Mouse (Mus musculus) hematopoietic stem cell, adult 5-6 weeks (primary cell): ENCODE measurements around the gene Gm11937. TPM values are rescaled to one million over a fixed set of nuclear protein-coding genes. Genes with fewer than 3 reads are reported as not detected.
"Not testable (repeated sequence)": the region's sequence is repeated elsewhere in the genome, so short reads cannot be mapped to it uniquely, and the experiment has no call there.

Experiments
- ATAC-seq, 2 experiments: fragments of 125-278 bp in 1 of 2; replicated peaks in 1 of 2; 2 replicates each; pipeline ENCODE4 v1.8.0; 2016 to 2017; ENCODE audit warnings: inconsistent platforms in 2 of 2, mild to moderate bottlenecking in 2 of 2, moderate number of reproducible peaks in 2 of 2, low read depth in 1 of 2, moderate TSS enrichment in 1 of 2; ENCODE audit not compliant: low FRiP score in 2 of 2, poor library complexity in 2 of 2, severe bottlenecking in 2 of 2, insufficient read depth in 1 of 2, low TSS enrichment in 1 of 2
- total RNA-seq: library from RNA; stranded (forward); fragments of 172-1452, 232-1000 nt; gene quantifications from 2 replicates; pipeline ENCODE4 v1.2.3, GENCODE M21; 2017

Gm11937 gene
- not detected in 2 replicates for total RNA-seq

- ATAC-seq: not testable (repeated sequence)
These were observed at the start of gene Gm11937 for GRCm38 (mm10) chr11:99610089-99610488. TSS of gene Gm11937 (minus strand) at chr11:99610189.

GRCm38 (mm10) chr11:99659256-99659655 lies 49.3 kb upstream of the Gm11937 start:
- ATAC-seq: no peak

- ATAC-seq: not testable (repeated sequence)
These were observed 48.5 kb upstream of the Gm11937 start, which contains the start of gene Gm11563 for GRCm38 (mm10) chr11:99658467-99659010. TSS of gene Gm11563 (minus strand) at chr11:99658960.

GRCm38 (mm10) chr11:99657051-99657450 lies 47.1 kb upstream of the Gm11937 start:
- ATAC-seq: no peak

DNA sequence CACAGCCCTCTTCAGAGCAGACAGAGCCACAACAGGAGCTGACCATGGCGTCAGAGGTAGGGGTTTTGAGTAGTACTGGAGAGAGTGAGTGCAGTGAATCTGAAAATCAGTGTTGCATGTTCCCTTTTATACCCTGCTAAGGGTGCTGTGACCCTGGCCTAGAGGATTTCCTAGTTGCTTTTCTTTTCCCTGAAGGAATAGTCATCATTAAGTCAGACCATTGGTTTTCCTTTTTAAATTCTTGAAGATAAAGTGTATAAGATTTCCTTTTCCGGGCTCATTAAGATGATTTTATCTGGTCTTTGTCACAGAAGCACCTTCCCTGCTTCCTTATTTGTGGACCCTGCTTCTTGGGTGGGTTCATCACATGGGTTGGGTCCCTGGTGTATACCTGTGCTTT lies 40.1 kb upstream of the Gm11937 start, which contains the start of gene Gm11555:
Gene Gm11555, minus strand, starts transcription at position 101 of the 400 bp plus-strand sequence.
- ATAC-seq: no peak

DNA sequence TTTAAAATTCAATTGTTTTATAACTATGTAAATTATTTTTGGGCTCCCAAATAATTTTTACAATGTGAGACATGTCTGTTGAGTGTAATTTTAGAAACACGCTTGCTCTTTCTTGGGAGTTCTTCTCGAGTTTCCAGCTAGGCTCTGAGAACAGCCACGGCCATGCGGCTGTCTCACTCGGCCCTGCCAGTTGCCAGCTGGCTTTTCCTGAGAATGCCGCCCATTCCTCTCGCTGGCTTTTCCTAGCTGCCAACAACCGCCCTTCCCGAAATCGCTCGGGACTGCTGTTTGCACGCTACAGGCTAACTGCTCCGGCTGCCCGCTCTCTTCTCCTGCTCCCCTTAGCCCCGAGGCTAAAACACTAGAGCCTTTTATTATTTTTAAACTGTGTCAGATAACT lies 36.5 kb upstream of the Gm11937 start:
- no peak for ATAC-seq

DNA sequence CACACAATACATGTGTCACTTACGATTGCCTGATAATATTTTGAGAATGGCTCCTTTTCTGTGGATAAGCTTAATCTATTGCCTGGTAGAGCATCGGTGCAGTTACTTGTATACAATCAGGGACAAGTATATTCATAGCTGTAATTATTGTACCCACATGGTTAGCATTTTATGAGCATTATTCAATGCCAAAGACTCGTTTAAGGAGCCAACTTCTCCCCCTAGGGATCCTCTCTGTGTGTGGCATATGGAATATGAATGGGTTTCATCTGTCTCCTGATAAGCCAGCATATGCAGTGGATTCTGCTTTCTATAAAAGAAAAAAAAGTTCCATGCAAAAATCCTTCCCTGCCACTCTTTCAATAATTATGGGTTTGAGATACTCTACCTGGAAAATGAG lies 34.4 kb upstream of the Gm11937 start:
- no peak for ATAC-seq

DNA sequence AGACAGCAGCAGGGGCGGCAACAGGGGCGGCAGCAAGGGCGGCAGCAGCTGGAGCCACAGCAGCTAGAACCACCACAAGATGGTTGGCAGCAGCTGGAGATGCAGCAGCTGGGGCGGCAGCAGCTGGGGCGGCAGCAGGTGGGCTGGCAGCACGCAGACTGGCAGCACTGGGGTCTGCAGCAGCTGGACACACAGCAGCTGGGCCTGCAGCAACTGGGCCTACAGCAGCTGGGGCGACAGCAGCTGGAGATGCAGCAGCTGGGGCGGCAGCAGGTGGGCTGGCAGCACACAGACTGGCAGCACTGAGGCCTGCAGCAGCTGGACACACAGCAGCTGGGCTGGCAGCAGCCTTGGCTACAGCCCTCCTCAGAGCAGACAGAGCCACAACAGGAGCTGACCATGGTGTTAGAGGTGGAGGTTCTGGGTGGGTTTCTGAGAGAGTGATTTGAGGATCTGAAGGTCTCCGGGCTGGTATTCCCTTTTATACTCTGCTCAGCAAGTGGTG lies 33.7 kb upstream of the Gm11937 start, which contains the start of gene Krtap4-7:
Gene Krtap4-7, minus strand, starts transcription at position 455 of the 505 bp plus-strand sequence.
- ATAC-seq: not testable (repeated sequence)

GRCm38 (mm10) chr11:99640926-99641325 lies 30.9 kb upstream of the Gm11937 start:
- no peak for ATAC-seq

DNA sequence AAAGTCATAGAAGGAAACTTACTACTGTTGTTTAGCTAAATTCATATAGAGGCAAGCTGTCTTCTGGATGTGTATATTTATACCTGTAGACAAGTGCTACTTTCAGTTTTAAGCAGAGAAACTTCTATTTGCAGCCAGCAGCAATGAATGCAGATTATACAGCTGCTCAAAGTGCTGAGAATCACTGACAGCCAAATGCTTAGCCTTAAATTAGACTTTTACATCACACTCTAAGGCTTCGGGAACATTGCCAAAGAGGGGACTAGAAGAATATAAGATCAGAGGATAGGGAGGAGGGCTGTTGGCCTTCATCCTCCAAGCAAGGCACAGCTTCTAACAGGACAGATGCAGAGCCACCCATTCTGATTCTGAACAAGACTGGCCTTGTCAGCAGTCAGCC lies 27.1 kb upstream of the Gm11937 start:
- no peak for ATAC-seq

DNA sequence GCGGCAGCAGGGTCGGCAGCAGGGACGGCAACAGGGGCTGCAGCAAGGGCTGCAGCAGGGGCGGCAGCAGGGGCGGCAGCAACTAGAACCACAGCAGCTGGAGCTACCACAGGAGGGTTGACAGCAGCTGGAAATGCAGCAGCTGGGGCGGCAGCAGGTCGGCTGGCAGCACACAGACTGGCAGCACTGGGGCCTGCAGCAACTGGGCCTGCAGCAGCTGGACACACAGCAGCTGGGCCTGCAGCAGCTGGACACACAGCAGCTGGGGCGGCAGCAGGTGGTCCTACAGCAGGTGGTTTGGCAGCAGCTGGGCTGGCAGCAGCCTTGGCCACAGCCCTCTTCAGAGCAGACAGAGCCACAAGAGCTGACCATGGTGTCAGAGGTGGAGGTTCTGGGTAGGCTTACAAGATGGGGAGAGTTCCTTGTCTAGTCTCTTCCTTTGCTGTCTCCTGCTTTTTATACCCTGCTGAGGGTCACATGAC lies 24.7 kb upstream of the Gm11937 start, which contains the start of gene Krtap4-2:
Gene Krtap4-2, minus strand, starts transcription at position 432 of the 482 bp plus-strand sequence.
- ATAC-seq: no peak

GRCm38 (mm10) chr11:99633293-99633692 lies 23.3 kb upstream of the Gm11937 start:
- ATAC-seq: no peak

DNA sequence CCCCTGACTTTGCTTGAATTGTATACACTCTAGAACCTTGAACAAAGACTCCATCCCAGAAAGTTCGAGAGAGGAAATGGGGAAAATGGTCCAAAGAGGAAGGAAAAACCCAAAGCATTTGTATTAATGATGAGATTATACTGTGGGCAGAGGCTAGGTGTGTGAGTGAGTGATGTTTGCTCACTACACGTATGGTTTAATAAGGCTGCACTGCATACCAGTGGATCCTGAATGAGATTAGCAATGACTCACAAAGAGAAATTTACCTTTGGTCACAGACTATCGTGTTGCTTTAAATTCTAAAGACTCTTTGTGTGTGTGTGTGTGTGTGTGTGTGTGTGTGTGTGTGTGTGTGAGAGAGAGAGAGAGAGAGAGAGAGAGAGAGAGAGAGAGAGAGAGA lies 20.9 kb upstream of the Gm11937 start:
- no peak for ATAC-seq

- no peak for ATAC-seq
These were observed 18.1 kb upstream of the Gm11937 start, which contains the start of gene Krtap4-1 for GRCm38 (mm10) chr11:99628138-99628537. TSS of gene Krtap4-1 (minus strand) at chr11:99628238.

GRCm38 (mm10) chr11:99620335-99620734 lies 10.3 kb upstream of the Gm11937 start, which contains the start of gene Gm11562:
TSS of gene Gm11562 (minus strand) at chr11:99620435.
- ATAC-seq: no peak

DNA sequence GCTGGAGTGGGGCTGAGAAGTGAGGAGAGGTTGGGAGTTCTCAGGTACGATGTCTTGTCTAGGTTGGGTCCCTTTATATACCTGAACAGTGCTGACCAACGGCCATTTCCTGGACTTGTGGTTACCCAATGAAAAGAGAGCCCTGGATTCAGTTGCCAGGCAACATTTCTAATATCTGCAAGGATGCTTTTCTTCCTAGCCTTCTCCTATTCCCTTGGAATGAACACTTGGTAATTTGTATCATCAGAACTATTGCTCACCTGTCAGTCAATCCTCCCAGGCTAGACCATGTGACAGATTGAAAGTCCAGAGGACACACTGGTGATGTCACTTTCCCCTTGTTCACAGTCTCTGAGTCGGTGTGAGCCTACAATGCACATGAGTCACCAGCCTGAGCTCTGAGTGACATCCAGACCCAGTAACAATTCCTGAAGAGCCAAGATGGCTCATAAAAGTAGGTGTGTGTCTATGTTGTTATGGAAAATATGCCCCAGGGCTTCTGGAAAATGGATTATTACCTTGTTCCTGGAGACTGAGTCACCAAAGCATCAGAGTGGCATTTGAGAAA lies 4.9 kb upstream of the Gm11937 start, which contains the start of gene Krtap2-4:
Gene Krtap2-4, minus strand, starts transcription at position 51 of the 568 bp plus-strand sequence.
- no peak for ATAC-seq

DNA sequence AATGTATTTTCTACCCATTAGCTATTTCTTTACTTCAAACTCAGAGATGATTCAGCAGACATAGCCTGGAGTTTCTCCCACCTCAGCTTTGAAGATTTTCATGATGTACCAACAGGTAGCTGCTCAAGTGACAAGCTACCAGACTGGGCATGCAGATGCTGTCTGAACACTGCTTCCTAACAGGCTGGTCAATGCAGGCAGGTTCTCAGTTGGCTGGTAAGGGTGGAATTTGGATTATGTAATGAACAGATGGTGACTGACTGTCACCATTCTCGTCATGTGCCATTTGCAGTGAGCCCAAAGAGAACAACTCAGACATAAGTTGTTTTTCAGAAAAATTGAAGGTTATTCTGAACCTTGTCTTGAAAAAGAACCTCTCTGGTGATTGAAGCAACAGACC lies 863 bp downstream of the Gm11937 start:
- ATAC-seq: no peak

GRCm38 (mm10) chr11:99603208-99603607 lies 6.8 kb downstream of the Gm11937 start, which contains the start of gene Gm11938:
TSS of gene Gm11938 (minus strand) at chr11:99603308.
- not testable (repeated sequence) for ATAC-seq
